8 mouse cellular contexts compared by ENCODE assay signal in the genomic region with DNA sequence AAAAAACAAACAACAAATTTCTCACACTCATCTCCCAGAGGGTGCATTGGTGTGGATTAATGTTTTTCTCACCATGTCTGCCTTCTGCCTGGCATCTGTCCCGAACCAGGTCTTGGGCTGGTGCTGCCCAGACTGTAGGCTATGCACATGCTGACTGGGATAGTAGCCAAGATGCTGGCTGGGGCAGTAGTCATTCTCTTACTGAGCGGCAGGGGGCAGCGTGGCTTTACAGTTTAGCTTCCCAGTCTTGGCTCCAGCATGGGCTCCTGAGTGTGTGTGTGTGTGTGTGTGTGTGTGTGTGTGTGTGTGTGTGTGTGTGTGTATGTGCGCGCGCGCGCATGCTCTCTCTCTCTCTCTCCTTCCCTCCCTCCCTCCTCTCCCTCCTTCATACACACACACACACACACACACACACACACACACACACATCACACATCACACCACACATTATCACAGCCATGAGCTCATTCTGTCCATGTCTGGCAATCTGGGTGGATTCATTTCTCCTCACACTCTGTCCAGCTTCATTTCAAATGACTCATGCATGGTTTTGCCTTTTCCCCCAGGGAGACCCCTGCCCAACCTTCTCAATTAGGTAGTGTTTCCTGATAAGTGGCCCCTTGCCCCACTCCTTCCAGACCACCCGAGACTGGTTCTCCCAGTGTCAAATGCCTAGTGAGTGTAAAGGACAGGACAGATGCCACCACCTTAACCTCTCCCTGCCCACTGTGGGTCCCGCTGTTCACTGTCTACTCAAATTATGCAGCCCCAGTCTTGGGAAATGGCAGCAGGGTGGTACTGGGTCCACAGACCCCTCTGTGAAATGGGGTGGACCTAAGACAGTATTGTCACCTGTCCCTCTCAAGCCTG. TPM values are rescaled to one million over a fixed set of nuclear protein-coding genes. Genes with fewer than 3 reads are reported as not detected.
DNase-seq lines count a peak whose midpoint lies in the region; ATAC-seq lines count a peak whose summit lies in the region.
"Had no signal": no experiment of that assay in that cellular context is flagged by ENCODE, and none has a peak within 500 bp of the region (broad histone marks: within the 10 kb centered on the region; RNA-seq: fewer than 3 reads in every experiment).

No protein-coding gene starts in this region.

- H3K27ac ChIP-seq in embryonic facial prominence, embryonic 11.5 days (replicated peaks; ENCODE audit: low read depth, low read length): no peak overlapping the region
- no peak overlapping the region for H3K27ac ChIP-seq in heart, embryonic 15.5 days
- H3K27ac ChIP-seq: liver, embryonic 15.5 days had no signal

- peak; percentile 24; the same call in 1 of the 2 replicates for ATAC-seq in embryonic facial prominence, embryonic 11.5 days (replicated peaks; ENCODE audit: insufficient number of reproducible peaks, low FRiP score, low TSS enrichment, low read depth)
- ATAC-seq in heart, embryonic 15.5 days (replicated peaks; ENCODE audit: insufficient number of reproducible peaks, insufficient read depth, low FRiP score, low read depth): 0 out of 2 replicates have a peak, but pooled peaks have one; percentile 20
- ATAC-seq in megakaryocyte-erythroid progenitor cell, adult 5-6 weeks (replicated peaks; ENCODE audit: low FRiP score, low TSS enrichment, poor library complexity, severe bottlenecking): peak; percentile 75

- peaks cover 35% of the 10 kb centered on the region for H3K27me3 ChIP-seq in embryonic facial prominence, embryonic 11.5 days (ENCODE audit: control insufficient read depth, insufficient read depth, low read length)
- H3K27me3 ChIP-seq in heart, embryonic 15.5 days: peaks cover 82% of the 10 kb centered on the region

- H3K4me1 ChIP-seq in embryonic facial prominence, embryonic 11.5 days (ENCODE audit: control insufficient read depth, insufficient read depth, low read length): peaks cover 9% of the 10 kb centered on the region
- peaks cover 22% of the 10 kb centered on the region for H3K4me1 ChIP-seq in heart, embryonic 15.5 days (replicated peaks)

- DNase-seq in ES-CJ7 (ENCODE audit: low read depth, low spot score): peak; percentile 89
- DNase-seq in adrenal gland, postnatal 14 days: peak; percentile 91
- peak; percentile 87 for DNase-seq in embryonic facial prominence, embryonic 11.5 days (ENCODE audit: low spot score)
- DNase-seq in layer of hippocampus, postnatal 10 days (ENCODE audit: low spot score in 2 of 2): peak; percentile 93 to 94
- DNase-seq in right cerebral cortex, postnatal 4 days: peak; percentile 84

- no peaks in the 10 kb centered on the region for H3K36me3 ChIP-seq in embryonic facial prominence, embryonic 11.5 days (replicated peaks; ENCODE audit: control insufficient read depth, insufficient read depth, low read depth, low read length)
- H3K36me3 ChIP-seq in heart, embryonic 15.5 days: no peaks in the 10 kb centered on the region
- H3K36me3 ChIP-seq: liver, embryonic 15.5 days had no signal

- no peaks in the 10 kb centered on the region for H3K9me3 ChIP-seq in embryonic facial prominence, embryonic 11.5 days (replicated peaks; ENCODE audit: control insufficient read depth, low read length)
- no peaks in the 10 kb centered on the region for H3K9me3 ChIP-seq in heart, embryonic 15.5 days (replicated peaks)
- H3K9me3 ChIP-seq: liver, embryonic 15.5 days had no signal

- H3K9ac ChIP-seq in embryonic facial prominence, embryonic 11.5 days (replicated peaks; ENCODE audit: low read length): no peak overlapping the region
- H3K9ac ChIP-seq in heart, embryonic 15.5 days: no peak overlapping the region
- H3K9ac ChIP-seq: liver, embryonic 15.5 days had no signal

- H3K4me3 ChIP-seq in embryonic facial prominence, embryonic 11.5 days (ENCODE audit: low read depth, low read length): no peak overlapping the region
- H3K4me3 ChIP-seq in heart, embryonic 15.5 days: no peak overlapping the region
- H3K4me3 ChIP-seq: liver, embryonic 15.5 days had no signal

- 22% methylated on average over 10 of the region's 10 CpGs for WGBS in embryonic facial prominence, embryonic 11.5 days
- WGBS in heart, embryonic 15.5 days: 24% methylated on average over 5 of the region's 10 CpGs

- no peak overlapping the region for H3K4me2 ChIP-seq in embryonic facial prominence, embryonic 11.5 days (ENCODE audit: low read depth, low read length)
- H3K4me2 ChIP-seq in heart, embryonic 15.5 days: no peak overlapping the region
- H3K4me2 ChIP-seq: liver, embryonic 15.5 days had no signal

RNA-seq across cellular contexts. Expression of gene Wnt9a, which starts 3.8 kb away (rescaled TPM):
- 0.98 and 1.1 TPM in 2 replicates for total RNA-seq in adrenal gland, postnatal 14 days (2021)
- polyA plus RNA-seq in embryonic facial prominence, embryonic 11.5 days (2014; fragmentation: Nextera tagmentation; extraction: Ambion mirVana): 1.6 and 1.8 TPM in 2 replicates
- polyA plus RNA-seq in heart, embryonic 15.5 days (2015; fragmentation: Nextera tagmentation; extraction: Ambion mirVana): 2.3 and 4.2 TPM in 2 replicates
- 1 to 10 TPM; 2.7 to 2.9 TPM for total RNA-seq in layer of hippocampus, postnatal 10 days (2021)
- not detected in 2 replicates for total RNA-seq in megakaryocyte-erythroid progenitor cell, adult 5-6 weeks (2014; fragmentation: Nextera tagmentation)
- total RNA-seq in megakaryocyte-erythroid progenitor cell, adult 5-6 weeks (2017): not detected in 2 replicates

RNA-seq across cellular contexts. Expression of gene Wnt3a, which starts 12.4 kb away (rescaled TPM):
- not detected in 2 replicates for total RNA-seq in adrenal gland, postnatal 14 days (2021)
- polyA plus RNA-seq in embryonic facial prominence, embryonic 11.5 days (2014; fragmentation: Nextera tagmentation; extraction: Ambion mirVana): 0.39 and 0.77 TPM in 2 replicates
- not detected in 2 replicates for polyA plus RNA-seq in heart, embryonic 15.5 days (2015; fragmentation: Nextera tagmentation; extraction: Ambion mirVana)
- total RNA-seq in layer of hippocampus, postnatal 10 days (2021): not detected
- not detected in 2 replicates for total RNA-seq in megakaryocyte-erythroid progenitor cell, adult 5-6 weeks (2014; fragmentation: Nextera tagmentation)
- not detected in 2 replicates for total RNA-seq in megakaryocyte-erythroid progenitor cell, adult 5-6 weeks (2017)
- polyA plus RNA-seq: liver, embryonic 15.5 days had no signal

Comparison
In these comparisons a context has a peak if more than half of its experiments do, and no peak if none do; other contexts are left out.
1. ATAC-seq: peak in every context shown above with its lines; median percentile 75 in megakaryocyte-erythroid progenitor cell, adult 5-6 weeks; 24 in embryonic facial prominence, embryonic 11.5 days; 20 in heart, embryonic 15.5 days.